Comparison of ENCODE assay signal across 10 mouse cellular contexts in the genomic region with DNA sequence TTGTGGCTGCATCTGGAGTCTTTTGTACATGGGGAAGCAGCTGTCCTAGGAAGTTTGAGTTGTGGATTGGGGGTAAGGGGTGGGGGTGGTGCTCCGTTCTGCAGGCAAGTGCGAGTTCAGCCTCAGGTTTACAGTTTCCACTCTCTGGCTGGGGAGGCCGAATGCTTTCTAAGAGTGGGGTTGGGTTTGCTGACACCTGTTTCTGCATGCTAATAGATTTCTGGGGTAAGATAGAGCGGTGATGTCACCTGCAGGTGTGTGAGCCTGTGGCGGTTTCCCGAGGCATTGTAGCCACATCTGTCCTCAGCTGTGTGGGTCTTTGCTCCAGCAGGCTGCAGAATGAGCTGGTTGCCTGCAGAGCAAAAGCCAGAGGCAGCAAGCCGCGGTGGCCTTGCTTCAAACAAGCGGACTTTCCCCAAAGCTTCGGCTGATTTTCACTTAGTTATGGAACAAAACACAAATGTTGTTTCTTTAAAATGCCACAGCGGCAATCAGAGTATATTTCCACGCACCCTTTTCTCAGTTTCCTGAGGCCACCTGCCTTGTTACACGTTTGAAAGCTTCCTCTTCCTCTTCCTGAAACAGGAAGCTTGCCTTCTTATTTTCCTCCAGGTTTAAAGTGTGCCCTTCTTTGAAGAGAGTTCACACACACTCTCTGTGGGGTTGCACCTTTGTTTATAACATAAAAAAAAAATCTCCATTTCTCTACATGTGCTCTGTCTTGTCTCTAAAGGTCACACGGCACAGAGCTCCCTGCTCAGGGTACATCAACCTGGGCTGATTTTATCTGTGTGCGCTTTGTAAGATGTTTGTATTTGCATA.
DNase-seq lines count a peak whose midpoint lies in the region; ATAC-seq and TF ChIP-seq lines count a peak whose summit lies in the region.
"Had no signal": no experiment of that assay in that cellular context is flagged by ENCODE, and none has a peak within 500 bp of the region (broad histone marks: within the 10 kb centered on the region; RNA-seq: fewer than 3 reads in every experiment).

No protein-coding gene starts in this region.

- H3K4me2 ChIP-seq in limb, embryonic 12.5 days, result peak overlapping the region; percentile 8; the same call in 1 of the 2 replicates
- no peak overlapping the region for H3K4me2 ChIP-seq in stomach, postnatal 0 days (replicated peaks; ENCODE audit: low read depth)
- H3K4me2 ChIP-seq: neural tube, embryonic 12.5 days had no signal

- DNase-seq in adrenal gland, postnatal 14 days, result peak; percentile 35
- no peak for DNase-seq in adrenal gland, postnatal 10 days
- peak; percentile 8 to 35 for DNase-seq in kidney, postnatal 4 days
- no peak for DNase-seq in kidney, postnatal 36 days
- DNase-seq in stomach, postnatal 0 days (ENCODE audit: low spot score), result peak; percentile 21
- no peak for DNase-seq in urinary bladder, postnatal 4 days (ENCODE audit: low spot score in 2 of 2)
- no peak for DNase-seq in layer of hippocampus, adult 11-12 months (ENCODE audit: low spot score)
- DNase-seq: left cerebral cortex, postnatal 4 days had no signal

- no peak for TF ChIP-seq CTCF in stomach, postnatal 0 days (IDR thresholded peaks at IDR 0.05; ENCODE audit: low read depth)

- H3K36me3 ChIP-seq in limb, embryonic 12.5 days, result no peaks in the 10 kb centered on the region
- H3K36me3 ChIP-seq in stomach, postnatal 0 days (ENCODE audit: control insufficient read depth, insufficient read depth, low read length), result no peaks in the 10 kb centered on the region
- H3K36me3 ChIP-seq: neural tube, embryonic 12.5 days had no signal

- H3K9me3 ChIP-seq in limb, embryonic 12.5 days, result no peaks in the 10 kb centered on the region
- H3K9me3 ChIP-seq in stomach, postnatal 0 days (ENCODE audit: control insufficient read depth, low read length), result no peaks in the 10 kb centered on the region
- H3K9me3 ChIP-seq: neural tube, embryonic 12.5 days had no signal

- no peak for TF ChIP-seq EP300 in stomach, postnatal 0 days (optimal IDR thresholded peaks at IDR 0.05)

- peaks cover 28% of the 10 kb centered on the region for H3K4me1 ChIP-seq in limb, embryonic 12.5 days (replicated peaks)
- H3K4me1 ChIP-seq in stomach, postnatal 0 days (replicated peaks; ENCODE audit: control insufficient read depth, insufficient read depth), result peaks cover 3% of the 10 kb centered on the region; the same call in 1 of the 2 replicates

- peak; percentile 85 for ATAC-seq in limb, embryonic 12.5 days (ENCODE audit: insufficient number of reproducible peaks, insufficient read depth, low FRiP score, low TSS enrichment, low read depth)
- no peak for ATAC-seq in stomach, postnatal 0 days (ENCODE audit: low FRiP score, low TSS enrichment)

- peak overlapping the region; percentile 32 for H3K27ac ChIP-seq in limb, embryonic 12.5 days
- H3K27ac ChIP-seq in stomach, postnatal 0 days (replicated peaks), result no peak overlapping the region
- H3K27ac ChIP-seq: neural tube, embryonic 12.5 days had no signal

- no peaks in the 10 kb centered on the region for H3K27me3 ChIP-seq in limb, embryonic 12.5 days
- no peaks in the 10 kb centered on the region for H3K27me3 ChIP-seq in stomach, postnatal 0 days (ENCODE audit: control insufficient read depth, insufficient read depth, low read length)
- H3K27me3 ChIP-seq: neural tube, embryonic 12.5 days had no signal

- WGBS in limb, embryonic 12.5 days, result 26% methylated on average over 15 of the region's 15 CpGs
- 30% methylated on average over 15 of the region's 15 CpGs for WGBS in stomach, postnatal 0 days

- no peak overlapping the region for H3K4me3 ChIP-seq in limb, embryonic 12.5 days (replicated peaks)
- no peak overlapping the region for H3K4me3 ChIP-seq in stomach, postnatal 0 days (ENCODE audit: low read depth, low read length)
- H3K4me3 ChIP-seq: neural tube, embryonic 12.5 days had no signal

- 0 out of 2 replicates have a peak overlapping the region, but pooled peaks have one; percentile 5 for H3K9ac ChIP-seq in limb, embryonic 12.5 days (replicated peaks)
- no peak overlapping the region; the same call in 1 of the 2 replicates for H3K9ac ChIP-seq in stomach, postnatal 0 days (ENCODE audit: low read length)
- H3K9ac ChIP-seq: neural tube, embryonic 12.5 days had no signal

Comparison
In these comparisons a context has a peak if more than half of its experiments do, and no peak if none do; other contexts are left out.
1. DNase-seq: peak in adrenal gland, postnatal 14 days (single experiment), kidney, postnatal 4 days (2 of 2) and stomach, postnatal 0 days (single experiment); none in adrenal gland, postnatal 10 days (single experiment), kidney, postnatal 36 days (0 of 2), urinary bladder, postnatal 4 days (0 of 2) and layer of hippocampus, adult 11-12 months (single experiment).